Mouse (Mus musculus) heart, postnatal 36 days (tissue): ENCODE data around the gene Atp6v0a1. TPM values are rescaled to one million over a fixed set of nuclear protein-coding genes. Genes with fewer than 3 reads are reported as not detected.
A peak's percentile ranks its signal among the peaks of the same experiment; 100 is the strongest.

Experiments
- DNase-seq, 2 experiments: peaks; one replicate each; pipeline ENCODE4 v3.0.0; 2021 to 2022
- intact Hi-C: fragments of 180-260 bp; cut with DNase I; formaldehyde crosslinking; loops from one replicate; pipeline ENCODE4 v1.15.1; 2025
- total RNA-seq, 2 experiments: library from RNA; stranded (reverse); gene quantifications; 2 replicates each; pipeline ENCODE4 v1.2.3; 2021

Atp6v0a1 gene
- total RNA-seq, 2 experiments from 2014 or later, result 76.8 to 88.5 TPM

DNA sequence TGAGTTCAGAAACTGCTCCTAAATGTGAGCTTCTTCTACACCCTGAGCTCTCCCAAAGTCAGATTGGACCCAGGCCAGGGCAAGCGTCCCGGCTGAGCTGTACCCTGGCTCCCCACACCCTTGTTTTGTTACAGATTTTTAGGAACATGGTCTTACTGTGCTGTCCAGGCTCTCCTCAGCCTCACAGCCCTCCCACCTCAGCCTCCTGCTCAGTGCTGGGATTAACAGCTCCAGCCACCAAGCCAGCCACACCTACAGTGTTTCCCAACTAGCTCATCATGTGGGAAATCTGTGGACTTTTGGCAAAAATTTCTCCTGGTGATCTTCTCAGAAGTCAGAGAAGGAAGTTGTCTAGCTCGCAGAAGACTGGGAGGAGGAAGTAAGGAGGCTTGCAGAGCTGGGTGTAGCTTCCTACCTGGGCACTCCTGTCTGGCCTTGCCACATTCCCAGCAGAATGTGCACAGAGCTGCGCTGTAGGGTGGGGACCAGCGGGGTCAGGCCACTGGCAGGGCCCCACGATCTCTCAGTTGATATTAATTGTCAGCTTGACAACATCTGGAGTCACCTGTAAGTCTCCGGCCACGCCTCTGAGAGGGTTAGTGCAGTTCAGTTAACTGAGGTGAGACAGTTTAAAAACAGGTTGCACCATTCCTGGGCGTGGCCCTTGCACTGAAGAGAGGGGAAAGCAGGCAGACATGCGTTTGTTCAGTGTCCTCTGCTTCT lies 43.7 kb downstream of the Atp6v0a1 start:
- intact Hi-C loops, result no loop called here
- peak; percentile 71 to 74 for DNase-seq

- intact Hi-C loops, result no loop called here
- no peak for DNase-seq
Measured at GRCm38 (mm10) chr11:101053974-101054373, 44.7 kb downstream of the Atp6v0a1 start.

DNA sequence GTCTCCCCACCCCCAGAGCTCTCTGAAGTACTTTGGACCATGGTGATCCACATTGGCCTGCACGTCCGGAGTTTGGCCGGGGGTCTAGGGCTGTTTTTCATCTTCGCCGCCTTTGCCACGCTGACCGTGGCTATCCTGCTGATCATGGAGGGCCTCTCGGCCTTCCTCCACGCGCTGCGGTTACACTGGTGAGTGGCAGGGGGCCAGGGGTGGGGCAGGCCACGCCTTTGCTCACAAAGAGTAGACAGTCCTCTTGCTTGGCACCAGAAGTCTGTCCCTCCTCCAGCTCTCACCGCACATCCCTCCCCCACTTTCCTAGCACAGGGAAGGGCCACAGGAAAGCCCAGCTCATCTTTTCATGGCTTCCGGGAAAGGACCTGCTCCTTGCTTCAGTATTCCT lies 46.2 kb downstream of the Atp6v0a1 start:
- intact Hi-C loops, result no loop called here
- no peak for DNase-seq

DNA sequence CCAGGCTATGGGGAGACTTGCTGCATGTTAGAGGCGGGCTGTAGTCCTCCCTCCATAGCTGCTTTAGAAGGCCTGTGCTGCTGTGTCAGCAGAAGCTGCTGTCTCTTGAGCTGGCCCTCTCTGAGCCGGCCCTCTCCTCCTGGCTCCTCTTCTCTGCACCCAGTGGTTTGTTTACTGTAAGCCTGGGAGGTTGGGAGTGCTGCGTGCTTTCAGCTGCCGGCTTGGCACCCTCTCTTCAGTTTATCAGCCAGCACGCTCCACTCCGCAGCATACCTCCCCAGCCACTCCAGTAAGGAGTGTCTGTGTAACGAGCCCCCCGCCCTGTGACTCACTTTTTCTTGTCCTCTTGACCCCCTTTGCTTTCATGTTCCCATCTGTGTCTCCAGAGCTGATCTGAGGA lies 47.6 kb downstream of the Atp6v0a1 start:
- intact Hi-C loops, result loop anchor here (1.0 to 2.0 kb wide), 2 partner anchors 10 to 74 kb away; no protein-coding TSS in a partner anchor
- DNase-seq, result peak; percentile 53 to 61

DNA sequence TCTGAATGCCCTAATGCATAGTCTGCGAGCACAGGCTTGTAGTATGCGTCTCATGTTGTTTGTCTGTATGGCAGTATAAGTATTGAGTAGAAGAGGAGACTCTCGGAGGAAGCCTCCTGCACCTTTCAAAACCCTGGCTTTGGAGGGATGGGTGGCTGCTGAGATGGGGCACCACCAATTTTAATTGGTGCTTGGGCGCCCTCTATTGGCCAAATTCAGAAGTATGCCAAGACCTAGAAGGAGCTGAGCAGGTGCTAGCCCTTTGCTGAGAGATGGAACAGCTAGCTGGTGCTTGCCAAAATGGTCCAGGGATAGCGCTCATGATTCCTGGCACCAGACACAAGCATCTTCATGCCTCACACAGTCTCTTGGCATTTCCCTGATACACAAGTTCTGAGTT lies 48.6 kb downstream of the Atp6v0a1 start:
- peak; percentile 89 to 93 for DNase-seq
- intact Hi-C loops, result loop anchor here (1.0 to 2.0 kb wide), 6 partner anchors 9 to 165 kb away; partner anchors contain the start of gene Atp6v0a1

DNA sequence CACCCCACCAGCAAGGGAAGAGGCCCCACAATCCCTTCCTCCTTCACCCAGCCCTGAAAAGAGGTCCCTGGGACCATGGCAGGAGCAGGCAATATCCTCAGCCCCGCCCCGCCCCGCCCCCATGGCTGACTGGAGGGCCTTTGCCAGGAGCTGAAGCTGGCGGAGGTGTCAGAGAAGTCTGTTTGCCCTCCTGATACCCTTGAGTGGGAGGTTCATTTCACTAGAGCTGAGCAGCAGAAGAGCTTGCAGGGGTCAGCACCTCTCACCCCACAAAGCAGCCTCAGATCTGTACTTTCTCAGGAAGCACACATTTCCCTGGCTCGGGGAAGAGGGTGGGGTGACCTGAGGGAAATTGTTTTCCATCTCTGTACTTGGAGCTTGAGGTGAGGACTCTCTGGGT lies 49.5 kb downstream of the Atp6v0a1 start:
- intact Hi-C loops, result loop anchor here (1.0 to 2.0 kb wide), 4 partner anchors 50 to 166 kb away; partner anchors contain the start of gene Atp6v0a1

DNA sequence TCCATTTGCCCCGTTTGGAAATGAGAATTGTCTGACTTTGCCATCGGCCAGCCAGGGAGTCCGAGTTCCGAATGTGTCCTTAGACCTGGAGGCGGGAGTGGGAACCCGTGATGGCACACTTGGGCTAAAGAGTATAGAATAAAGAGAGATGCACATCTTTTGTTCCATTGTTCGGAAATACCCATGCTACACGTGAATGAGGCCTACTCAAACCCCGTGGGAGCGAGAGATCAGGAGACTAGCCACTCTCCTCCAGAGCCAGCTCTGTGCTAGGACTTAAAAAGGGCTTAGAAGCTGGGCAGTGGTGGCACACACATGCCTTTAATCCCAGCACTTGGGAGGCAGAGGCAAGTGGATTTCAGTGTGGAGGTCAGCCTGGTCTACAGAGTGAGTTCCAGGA lies 50.2 kb downstream of the Atp6v0a1 start:
- DNase-seq, result no peak
- intact Hi-C loops, result loop anchor here (2.0 kb wide), 3 partner anchors 51 to 167 kb away; partner anchors contain the start of gene Atp6v0a1

More for the DNA sequence above, 49.5 kb downstream of the Atp6v0a1 start:
- DNase-seq, result peak; percentile 49 to 66

- intact Hi-C loops, result loop anchor here (10.0 kb wide), 1 partner anchor 345 kb away; the partner anchor contains the start of genes Hspb9 and Kat2a
- DNase-seq, result peak; percentile 78 to 79
Measured at GRCm38 (mm10) chr11:101060126-101060525, 50.9 kb downstream of the Atp6v0a1 start.

DNA sequence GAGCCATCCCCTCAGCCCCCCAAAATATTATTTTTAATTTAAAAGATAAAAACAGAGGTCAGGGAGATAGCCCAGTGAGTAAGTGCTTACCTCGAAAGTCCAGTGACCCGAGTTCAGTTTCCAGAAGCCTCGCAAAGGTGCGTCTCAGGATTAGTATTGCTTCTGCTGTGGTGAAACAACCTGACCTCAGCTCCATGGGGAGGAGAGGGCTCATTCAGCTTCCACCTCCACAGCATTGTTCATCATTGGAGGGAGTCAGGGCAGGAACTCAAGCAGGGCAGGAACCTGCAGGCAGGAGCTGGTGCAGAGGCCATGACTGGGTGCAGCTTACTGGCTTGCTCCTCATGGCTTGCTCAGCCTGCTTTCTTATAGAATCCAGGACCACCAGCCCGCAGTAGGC lies 51.8 kb downstream of the Atp6v0a1 start:
- intact Hi-C loops, result loop anchor here (10.0 kb wide), 1 partner anchor 346 kb away; the partner anchor contains the start of genes Hspb9 and Kat2a
- DNase-seq, result no peak

GRCm38 (mm10) chr11:101062165-101062884 lies 53.1 kb downstream of the Atp6v0a1 start:
- intact Hi-C loops, result loop anchor here (10.0 kb wide), 1 partner anchor 348 kb away; the partner anchor contains the start of genes Hspb9 and Kat2a

DNA sequence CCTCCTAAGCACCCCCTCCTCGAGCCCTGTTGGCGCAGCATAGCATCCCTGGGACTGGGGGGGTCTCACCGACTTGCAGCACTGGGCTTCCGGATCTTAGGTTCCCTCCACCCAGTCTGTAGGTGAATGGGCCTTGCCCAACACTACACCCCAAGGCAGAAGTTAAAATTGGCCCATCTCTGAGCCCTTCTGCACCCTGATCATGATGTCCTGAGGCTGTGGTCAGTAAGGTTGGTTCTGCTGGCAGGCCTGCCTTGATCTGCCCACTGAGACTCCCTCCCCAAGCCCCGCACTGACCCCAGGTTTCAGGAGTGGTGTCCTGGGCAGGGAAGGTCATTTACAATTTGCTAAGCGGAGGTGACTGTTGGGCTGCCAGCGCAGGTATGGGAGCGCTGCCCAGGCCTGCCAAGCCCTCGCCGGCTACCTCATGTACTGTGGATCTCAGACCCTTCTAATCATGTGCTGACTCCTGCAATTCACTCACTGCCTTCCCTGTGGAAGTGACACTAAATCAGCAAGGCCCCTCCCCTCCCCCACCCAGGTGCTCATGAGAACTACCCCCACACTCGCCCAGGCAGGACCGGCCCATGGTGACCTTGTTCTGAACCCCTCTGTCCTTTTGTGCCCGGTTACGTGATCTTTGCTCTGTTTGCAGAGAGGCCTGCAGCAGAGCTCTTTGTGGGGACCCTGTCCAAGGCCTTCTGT lies 53.9 kb downstream of the Atp6v0a1 start:
- intact Hi-C loops, result loop anchor here (10.0 kb wide), 1 partner anchor 348 kb away; the partner anchor contains the start of genes Hspb9 and Kat2a
- no peak for DNase-seq

More at GRCm38 (mm10) chr11:101062165-101062884, 53.1 kb downstream of the Atp6v0a1 start:
- peak; percentile 63 to 74 for DNase-seq

GRCm38 (mm10) chr11:101063676-101064327 lies 54.5 kb downstream of the Atp6v0a1 start:
- peak; percentile 72 to 80 for DNase-seq
- intact Hi-C loops, result loop anchor here (10.0 kb wide), 1 partner anchor 349 kb away; the partner anchor contains the start of genes Hspb9 and Kat2a

DNA sequence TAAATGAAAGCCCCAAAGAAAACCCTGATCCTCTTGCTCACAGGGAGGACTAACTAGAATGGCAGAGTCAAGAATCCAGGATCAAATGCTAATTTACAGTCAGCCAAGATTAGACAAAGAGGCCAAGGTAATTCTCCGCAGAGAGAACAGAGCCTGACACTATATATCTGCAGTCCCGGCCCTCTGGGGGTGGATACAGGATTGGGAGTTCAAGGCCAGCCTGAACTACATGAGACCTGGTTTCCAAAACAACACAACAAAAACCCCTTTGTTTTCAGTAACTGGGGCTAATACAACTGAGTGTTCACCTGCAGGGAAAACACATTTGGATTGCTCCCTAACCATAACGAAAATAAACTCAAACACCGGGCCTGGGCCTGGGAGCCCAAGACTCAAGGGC lies 55.2 kb downstream of the Atp6v0a1 start:
- intact Hi-C loops, result loop anchor here (10.0 kb wide), 1 partner anchor 350 kb away; the partner anchor contains the start of genes Hspb9 and Kat2a
- no peak for DNase-seq

DNA sequence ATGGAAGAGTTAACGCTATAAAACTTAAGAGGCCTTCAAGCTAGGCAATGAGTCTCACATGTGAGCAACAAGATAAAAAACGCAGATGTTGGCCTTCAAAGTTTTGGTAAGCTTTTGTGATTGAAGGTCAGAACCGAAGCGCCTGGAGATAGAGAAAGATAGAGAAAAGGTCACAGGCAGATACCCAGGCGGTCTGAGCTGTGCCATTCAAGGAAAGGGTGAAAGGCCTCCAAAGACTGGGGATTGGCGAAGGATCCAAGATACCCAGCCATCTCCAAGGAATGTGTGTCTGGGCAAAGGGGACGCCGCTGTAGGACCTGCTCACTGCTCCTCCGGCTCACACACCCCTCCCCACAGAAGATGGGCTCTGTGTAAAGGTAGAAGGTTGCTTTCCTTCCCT lies 55.8 kb downstream of the Atp6v0a1 start:
- intact Hi-C loops, result loop anchor here (10.0 kb wide), 1 partner anchor 350 kb away; the partner anchor contains the start of genes Hspb9 and Kat2a
- no peak for DNase-seq

DNA sequence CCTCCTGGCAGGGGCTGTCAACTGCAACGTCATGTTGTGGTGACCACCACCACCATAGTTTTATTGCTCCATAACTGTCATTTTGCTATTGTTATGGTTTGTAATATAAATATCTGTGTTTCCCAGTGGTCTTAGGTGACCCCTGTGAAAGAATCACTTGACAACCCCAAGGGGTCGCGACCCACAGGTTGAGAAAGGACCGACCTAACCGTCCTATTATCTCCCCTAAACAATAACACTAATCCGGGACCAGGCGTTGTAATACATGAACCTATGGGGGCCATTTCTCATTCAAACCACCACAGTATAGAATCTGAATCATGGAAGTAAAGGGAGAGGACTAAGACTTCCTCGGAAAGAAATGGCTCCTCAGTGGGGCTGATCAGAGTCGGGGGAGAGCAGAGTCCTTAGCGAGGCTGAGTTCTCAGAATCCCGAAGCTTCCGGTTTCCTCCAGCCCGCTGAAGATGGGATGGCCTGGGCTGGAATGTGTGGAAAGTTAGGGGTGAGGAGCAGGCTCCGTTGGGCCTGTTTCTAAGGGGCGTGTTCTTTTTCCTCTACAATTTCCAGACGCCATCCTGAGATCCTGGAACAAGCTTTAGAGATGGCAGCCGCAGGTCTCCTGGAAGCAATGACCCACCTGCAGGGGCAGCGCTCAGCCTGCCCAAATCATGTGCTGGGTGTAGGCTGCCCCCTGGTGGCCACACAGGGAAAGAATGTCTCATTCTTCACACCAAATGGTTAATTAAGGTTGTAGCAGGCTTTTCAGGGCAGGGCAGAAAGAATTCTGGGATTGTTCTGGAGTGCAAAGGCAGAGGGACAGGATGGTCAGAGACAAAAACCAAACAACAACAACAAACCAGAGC lies 57.5 kb downstream of the Atp6v0a1 start:
- DNase-seq, result peak; percentile 84 to 85
- intact Hi-C loops, result loop anchor here (1.0 to 10.0 kb wide), 3 partner anchors 9 to 352 kb away; partner anchors contain the start of genes Hspb9 and Kat2a

DNA sequence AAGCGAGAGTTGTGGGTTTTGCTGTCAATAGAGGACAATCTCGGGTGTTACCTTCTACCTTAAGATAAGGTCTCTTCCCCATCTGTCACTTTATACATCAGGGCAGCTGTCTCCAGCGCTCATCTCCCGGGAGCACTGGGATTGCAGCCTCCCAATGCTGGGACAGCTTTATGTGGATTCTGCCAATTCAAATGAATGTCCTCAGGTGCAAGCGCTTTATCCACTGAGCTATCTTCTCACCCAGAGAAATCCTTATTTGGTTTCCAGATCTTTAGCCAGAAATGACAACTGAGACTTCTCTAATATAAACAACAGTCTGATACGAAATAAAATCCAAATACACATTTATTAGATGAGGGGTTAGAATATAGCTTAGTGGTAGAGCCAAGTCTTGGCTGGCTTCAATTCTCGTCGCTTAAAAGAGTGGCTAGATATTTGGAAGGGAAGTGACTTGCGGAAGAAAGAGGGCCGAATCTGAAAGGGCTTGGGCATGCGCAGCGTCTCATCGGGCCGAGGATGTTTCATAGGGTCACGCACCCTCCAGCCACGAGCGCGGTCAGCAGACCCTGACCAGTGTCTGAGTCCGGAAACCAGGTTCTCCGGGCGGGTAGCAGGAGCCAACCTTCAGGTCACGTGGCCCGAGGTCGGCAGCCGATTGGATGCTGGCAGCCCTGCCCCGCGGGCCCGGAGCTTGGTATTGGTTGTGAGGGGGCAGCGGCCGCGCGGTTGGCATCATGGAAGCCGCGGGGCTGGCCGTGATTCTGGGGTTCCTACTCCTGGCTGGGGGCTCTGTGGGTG lies 60.3 kb downstream of the Atp6v0a1 start, which contains the start of gene Naglu:
Gene Naglu, plus strand, starts transcription at position 622 of the 798 bp plus-strand sequence.
- intact Hi-C loops, result loop anchor here (1.0 to 10.0 kb wide), 2 partner anchors 12 to 355 kb away; partner anchors contain the start of genes Hspb9 and Kat2a
- DNase-seq, result peak; percentile 92 to 94

GRCm38 (mm10) chr11:101070189-101070527 lies 60.9 kb downstream of the Atp6v0a1 start:
- intact Hi-C loops, result loop anchor here (1.0 kb wide), 1 partner anchor 11 kb away; no protein-coding TSS in a partner anchor
- no peak for DNase-seq

- intact Hi-C loops, result loop anchor here (1.0 kb wide), 1 partner anchor 10 kb away; no protein-coding TSS in a partner anchor
- no peak for DNase-seq
Measured at GRCm38 (mm10) chr11:101070987-101071386, 61.7 kb downstream of the Atp6v0a1 start.
